Mouse (Mus musculus) monocyte, adult 5-6 weeks (primary cell): ENCODE measurements at regions not wholly inside any gene's neighbourhood (a gene's known extent, or its start where the extent isn't known, plus 50 kb on each side); places are given as distances from the start of the nearest gene placed in this dataset.

Source experiments
- ATAC-seq: fragments of 153-309, 156-312 bp; replicated peaks from 2 replicates; pipeline ENCODE4 v1.8.0; 2017; ENCODE audit warnings: mild to moderate bottlenecking; ENCODE audit not compliant: low TSS enrichment, insufficient number of reproducible peaks, severe bottlenecking, poor library complexity, low FRiP score

GRCm38 (mm10) chr13:102157369-102158130 lies 389.5 kb upstream of the Pik3r1 start:
- no peak for ATAC-seq

GRCm38 (mm10) chr13:102173382-102174234 lies 405.6 kb upstream of the Pik3r1 start:
- ATAC-seq: no peak

DNA sequence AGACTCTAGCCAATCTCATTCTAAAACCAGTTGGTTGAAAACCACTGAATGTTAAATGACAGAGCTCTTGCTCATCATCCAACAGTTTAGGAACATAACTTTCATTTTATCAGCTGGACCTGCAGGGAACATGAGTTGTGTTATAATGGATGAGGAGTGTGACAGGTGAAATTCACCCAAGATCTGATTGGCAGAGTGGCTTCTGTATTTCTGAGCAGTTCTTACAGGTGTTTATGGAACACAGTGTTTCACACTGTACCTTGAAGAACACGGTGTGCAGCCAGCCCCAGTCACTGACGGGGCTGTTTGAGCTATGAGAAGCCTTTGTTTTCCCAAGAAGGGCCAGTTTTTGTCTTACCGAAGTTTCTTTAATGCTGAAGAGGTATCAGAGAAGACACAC lies 406.4 kb upstream of the Pik3r1 start:
- ATAC-seq: no peak

DNA sequence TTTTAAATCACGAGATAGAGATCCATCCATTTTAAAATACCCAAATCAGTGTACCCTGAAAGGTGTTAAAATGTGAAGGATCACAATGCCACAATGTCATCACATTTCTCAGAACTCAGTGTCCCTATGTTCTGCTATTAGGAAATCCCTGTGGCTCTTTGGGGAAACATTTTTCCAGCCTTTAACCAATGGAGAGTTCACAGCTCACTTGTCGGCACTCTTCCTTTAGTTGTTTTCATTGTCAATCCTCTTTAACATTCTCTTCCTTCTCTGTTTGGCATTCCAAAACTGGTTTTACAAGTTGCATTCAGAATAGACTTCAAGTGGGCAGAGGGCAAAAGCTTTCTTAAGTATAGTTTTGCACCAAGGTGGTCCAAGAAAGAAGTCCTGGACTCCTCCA lies 406.9 kb upstream of the Pik3r1 start:
- no peak for ATAC-seq

GRCm38 (mm10) chr13:102175406-102175805 lies 407.4 kb upstream of the Pik3r1 start:
- ATAC-seq: no peak

- ATAC-seq: no peak
Measured at GRCm38 (mm10) chr13:102176456-102176855, 408.4 kb upstream of the Pik3r1 start.

DNA sequence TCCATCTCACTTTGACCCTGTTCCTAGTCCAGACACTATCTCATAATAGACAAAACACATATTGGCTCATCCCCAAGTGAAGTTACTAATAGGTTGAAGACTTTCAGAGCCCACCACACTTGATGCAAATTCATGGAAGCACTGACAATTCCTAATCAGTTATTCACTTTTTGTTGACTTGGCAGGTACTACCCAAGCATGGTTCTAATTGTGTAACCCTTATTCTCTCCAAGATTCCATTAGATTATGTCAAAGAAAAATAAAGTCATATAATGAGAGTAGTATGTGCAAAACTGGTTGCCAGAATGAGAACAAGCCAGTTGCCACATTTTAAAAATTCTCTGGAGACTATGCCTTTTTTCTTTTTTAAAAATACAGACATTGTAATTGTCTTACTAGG lies 426.7 kb upstream of the Pik3r1 start:
- no peak for ATAC-seq

DNA sequence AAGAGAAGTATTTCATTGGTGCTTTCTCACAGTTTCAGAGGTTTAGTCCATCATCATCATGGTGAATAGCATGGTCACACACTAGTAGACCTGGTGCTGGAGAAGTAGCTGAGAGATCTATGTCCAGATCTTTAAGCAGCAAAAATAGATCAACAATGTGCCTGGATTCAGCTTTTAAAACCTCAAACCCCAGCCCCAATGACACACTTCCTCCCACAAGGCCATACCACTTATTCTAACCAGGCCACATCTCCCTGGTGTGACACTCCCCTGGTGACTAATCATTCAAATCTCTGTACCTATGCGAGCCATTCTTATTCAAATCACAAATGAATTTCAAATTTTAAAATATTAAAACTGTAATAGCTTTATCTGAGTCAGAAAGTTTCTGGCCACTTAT lies 434.3 kb upstream of the Pik3r1 start:
- ATAC-seq: no peak

DNA sequence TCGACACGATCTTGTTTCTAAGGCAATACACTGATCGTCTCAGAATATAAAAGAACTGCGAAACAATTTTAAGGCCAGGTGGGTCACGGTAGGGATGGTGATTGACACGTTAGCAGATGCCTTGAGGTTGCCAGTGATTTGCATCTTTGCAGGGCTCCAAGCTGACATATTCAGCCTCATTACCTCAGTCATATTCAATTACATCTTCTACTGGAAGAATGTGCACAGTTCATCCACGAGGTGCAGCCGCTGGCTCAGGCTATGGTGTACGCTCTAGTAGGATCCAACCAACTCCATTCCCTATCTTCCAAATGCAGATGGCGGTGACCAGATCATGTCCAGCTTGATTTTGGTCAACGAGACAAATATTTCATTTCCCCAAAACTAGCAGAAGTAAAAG lies 450.5 kb upstream of the Pik3r1 start:
- no peak for ATAC-seq

DNA sequence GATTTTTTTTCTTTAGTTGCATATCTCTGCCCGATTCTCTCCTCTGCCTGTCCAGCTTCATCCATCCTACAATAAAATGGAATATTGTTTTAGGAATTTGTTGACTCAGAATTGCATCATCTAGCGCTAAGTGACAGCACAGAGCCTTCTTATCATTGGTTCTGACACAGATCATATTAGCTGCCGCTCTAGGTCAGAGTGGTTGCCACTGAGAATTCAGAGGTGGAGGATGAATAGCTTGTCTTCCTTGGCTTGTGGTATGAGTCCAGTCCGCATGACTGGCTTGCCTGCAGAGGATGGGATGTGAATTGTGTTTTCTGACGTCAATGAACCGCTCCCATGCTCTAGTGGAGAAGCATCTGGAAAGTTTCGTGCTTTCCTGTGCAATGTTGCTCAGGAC lies 462.3 kb upstream of the Cd180 start:
- ATAC-seq: no peak

DNA sequence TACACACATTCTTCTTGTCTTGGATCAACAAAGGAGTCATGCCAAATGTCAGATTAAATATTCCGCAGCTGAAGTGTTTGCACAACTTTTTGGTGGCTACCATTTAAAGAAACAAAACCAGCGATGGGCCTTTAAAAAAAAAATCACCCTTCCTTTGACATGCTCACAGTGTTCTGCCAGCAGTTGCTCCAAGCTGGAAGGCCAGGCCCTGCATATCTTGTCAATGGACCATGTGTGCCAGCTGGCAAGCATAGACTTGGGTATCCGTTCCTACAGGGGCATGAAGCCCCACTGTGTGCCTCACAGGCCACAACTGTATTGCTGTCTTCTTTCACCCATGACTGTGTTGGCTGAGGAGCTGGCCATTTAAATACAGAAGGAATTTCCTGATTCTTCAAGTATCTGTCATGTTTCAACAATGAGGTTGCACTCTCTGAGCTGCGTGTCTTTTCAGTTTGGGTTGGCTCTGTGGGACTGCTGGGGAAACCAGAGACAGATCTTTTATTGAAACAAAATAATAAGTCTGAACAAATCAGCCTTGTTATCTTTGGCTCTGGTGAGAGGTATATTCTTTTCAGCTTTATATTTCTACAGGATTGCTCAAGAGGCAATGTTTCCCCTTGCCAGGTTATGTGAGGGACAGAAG lies 460.9 kb upstream of the Cd180 start:
- no peak for ATAC-seq

GRCm38 (mm10) chr13:102250884-102251283 lies 442.5 kb upstream of the Cd180 start:
- no peak for ATAC-seq

DNA sequence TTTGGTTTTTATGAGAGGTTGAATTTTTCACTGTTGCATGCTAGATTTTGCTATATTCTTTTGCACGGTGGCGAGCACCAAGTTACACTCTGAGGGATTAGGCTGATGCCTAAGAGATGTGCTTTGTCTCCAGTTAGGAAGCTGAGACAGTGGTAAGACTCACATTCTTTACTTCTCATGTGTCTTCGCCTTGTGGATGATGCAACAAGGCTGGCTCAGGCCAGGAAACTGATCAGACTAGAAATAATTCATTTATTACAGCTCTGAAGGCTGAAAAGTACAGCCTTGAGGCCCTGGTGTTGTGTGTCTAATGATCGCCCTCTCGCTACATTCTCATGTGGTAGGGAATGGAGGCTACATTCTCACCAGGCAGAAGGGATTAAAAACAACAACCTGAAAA lies 441.6 kb upstream of the Cd180 start:
- no peak for ATAC-seq

GRCm38 (mm10) chr13:102255401-102256371 lies 437.7 kb upstream of the Cd180 start:
- no peak for ATAC-seq

DNA sequence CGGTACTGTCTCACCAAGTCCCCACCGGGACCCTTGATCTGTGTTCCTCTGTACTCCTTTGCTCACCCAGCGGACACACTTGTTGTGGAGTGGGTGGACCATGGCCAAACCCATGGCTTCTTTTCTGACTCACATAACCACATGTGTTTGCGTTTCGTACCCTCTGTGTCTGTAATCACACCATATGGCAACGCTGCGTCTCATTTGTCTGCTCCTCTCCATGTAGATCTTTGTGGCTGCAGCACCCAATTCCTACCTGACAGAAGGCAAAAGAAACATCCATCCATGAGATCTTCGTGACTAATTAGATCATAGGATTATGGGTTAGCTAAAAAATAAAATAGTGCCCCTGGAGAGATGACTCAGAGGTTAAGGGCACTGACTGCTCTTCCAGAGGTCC lies 435.2 kb upstream of the Cd180 start:
- no peak for ATAC-seq

DNA sequence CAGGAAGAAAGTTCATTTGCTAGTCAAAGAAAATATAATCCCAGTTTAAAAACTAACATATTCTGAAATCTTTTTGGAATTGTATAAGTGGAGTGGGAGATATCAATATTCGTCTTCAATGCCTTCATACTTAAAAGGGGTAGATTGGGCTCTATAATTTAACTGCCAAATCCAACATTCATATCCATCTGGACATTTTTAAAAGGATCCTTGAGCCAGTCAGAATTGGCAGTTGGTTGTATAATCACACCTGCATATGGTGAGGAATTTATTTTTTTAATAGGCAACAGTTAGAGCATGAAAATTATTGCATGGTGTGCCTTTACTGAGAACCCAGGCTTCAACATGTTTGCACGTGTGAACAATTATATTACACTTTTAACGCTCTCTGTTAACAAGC lies 419.5 kb upstream of the Cd180 start:
- no peak for ATAC-seq

DNA sequence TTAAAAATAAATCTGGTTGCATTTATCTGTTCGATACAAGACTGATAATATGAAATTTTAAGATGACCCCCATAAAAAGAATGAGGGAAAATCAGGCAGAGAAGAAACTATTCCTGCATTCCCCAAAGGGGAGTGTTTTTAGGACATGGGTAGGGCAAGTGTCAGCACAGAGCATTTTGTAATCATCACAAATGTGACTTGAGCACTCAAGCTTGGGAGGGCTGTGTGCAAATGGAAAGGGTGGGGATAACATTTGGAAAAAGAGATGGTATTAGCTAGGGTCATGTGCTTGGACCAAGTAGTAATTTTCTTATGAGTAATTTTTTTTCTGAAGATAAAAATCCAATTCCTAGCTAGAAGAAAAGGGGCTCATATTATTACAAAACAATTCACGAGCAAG lies 418.1 kb upstream of the Cd180 start:
- no peak for ATAC-seq

DNA sequence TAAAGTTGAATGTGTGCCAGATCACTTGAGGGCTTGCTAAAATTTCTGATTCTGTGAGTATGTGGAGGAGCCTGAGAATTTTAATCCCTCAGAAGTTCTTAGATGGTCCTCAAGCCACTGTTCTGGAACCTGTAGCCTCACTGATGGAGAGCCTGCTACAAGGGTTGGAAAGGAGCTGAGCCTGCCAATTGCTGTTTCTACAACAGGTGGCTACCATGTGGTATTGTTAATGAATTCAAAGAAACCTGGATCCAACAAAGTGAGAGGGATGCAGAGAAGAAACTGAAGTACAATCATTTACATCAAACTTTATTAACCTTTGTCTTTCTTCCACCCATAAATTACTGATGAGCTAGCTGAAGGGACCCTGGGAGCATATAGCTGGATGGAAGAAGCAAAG lies 416.5 kb upstream of the Cd180 start:
- ATAC-seq: no peak

DNA sequence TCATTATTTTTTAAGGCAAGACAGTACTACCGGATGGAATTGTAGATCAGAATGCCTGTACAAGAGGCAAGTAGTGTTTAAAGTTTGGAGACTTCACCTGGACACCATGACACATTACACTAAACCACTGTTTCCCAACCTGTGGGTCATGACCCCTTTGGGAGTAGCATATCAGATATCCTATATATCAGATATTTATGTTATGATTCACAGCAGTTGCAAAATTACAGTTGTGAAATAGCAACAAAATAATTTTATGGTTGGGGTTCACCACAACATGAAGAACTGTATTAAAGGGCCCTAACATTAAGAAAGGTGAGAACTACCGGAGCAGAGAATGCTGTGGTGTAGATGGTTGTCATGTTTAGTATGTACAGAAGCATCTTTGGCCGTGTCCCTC lies 413.2 kb upstream of the Cd180 start:
- ATAC-seq: no peak
